Comparison of ENCODE assay signal across 9 mouse cellular contexts in genomic region chr2:28915768-28916512, GRCm38 (mm10). TPM values are rescaled to one million over a fixed set of nuclear protein-coding genes. Genes with fewer than 3 reads are reported as not detected.
A peak's percentile ranks its signal among the peaks of the same experiment; 100 is the strongest.
DNase-seq lines count a peak whose midpoint lies in the region; ATAC-seq and TF ChIP-seq lines count a peak whose summit lies in the region.
"Had no signal": no experiment of that assay in that cellular context is flagged by ENCODE, and none has a peak within 500 bp of the region (broad histone marks: within the 10 kb centered on the region; RNA-seq: fewer than 3 reads in every experiment).

No protein-coding gene starts in this region.

- no peaks in the 10 kb centered on the region; a peak in 1 of 4 replicates for H3K4me1 ChIP-seq in heart, embryonic 14.5 days (ENCODE audit: control insufficient read depth in 2 of 2, insufficient read depth in 2 of 2, low read length in 2 of 2)

- 1% methylated on average over 48 of the region's 50 CpGs for WGBS in heart, embryonic 14.5 days

- TF ChIP-seq CTCF in Patski (IDR thresholded peaks at IDR 0.05), result no peak

- CTCF ChIA-PET in Patski (lab: Charles Lee), result no interaction called here

- DNase-seq in Patski (ENCODE audit: low read depth, low spot score), result no peak
- DNase-seq in cerebellum, adult 18-20 months, result peak; percentile 53 to 66
- DNase-seq in kidney, postnatal 10 days, result peak; percentile 93
- peak; percentile 72 to 88 for DNase-seq in spleen, postnatal 4 days (ENCODE audit: low spot score in 2 of 2)
- DNase-seq in frontal cortex, postnatal 25 days (ENCODE audit: low spot score in 2 of 2), result no peak
- no peak for DNase-seq in left cerebral cortex, adult 18-20 months (ENCODE audit: low spot score in 2 of 2)

- H3K9me3 ChIP-seq in heart, embryonic 14.5 days (ENCODE audit: control insufficient read depth, low read length), result no peaks in the 10 kb centered on the region

- H3K36me3 ChIP-seq in heart, embryonic 14.5 days (ENCODE audit: control insufficient read depth, insufficient read depth, low read length), result no peaks in the 10 kb centered on the region

- H3K4me2 ChIP-seq in heart, embryonic 14.5 days (ENCODE audit: low read length), result no peak overlapping the region

- peak; percentile 47 for ATAC-seq in Patski
- ATAC-seq in heart, embryonic 14.5 days (ENCODE audit: insufficient number of reproducible peaks, insufficient read depth, low FRiP score, low read depth), result 0 out of 2 replicates have a peak, but pooled peaks have one; percentile 50
- ATAC-seq in megakaryocyte progenitor cell, adult 5-6 weeks (replicated peaks; ENCODE audit: poor library complexity), result peak; percentile 89

- POLR2A ChIA-PET in Patski (lab: Charles Lee), result interaction anchor here (1.1 kb wide), 1 partner anchor 51 kb away, joined by 3 read pairs; no protein-coding TSS in a partner anchor

- H3K4me3 ChIP-seq in heart, embryonic 14.5 days (ENCODE audit: control insufficient read depth in 1 of 2, insufficient read depth in 1 of 2, low read depth in 1 of 2, low read length in 2 of 2), result no peak overlapping the region; a peak in 1 of 4 replicates
- H3K4me3 ChIP-seq: erythroblast, embryonic 14.5 days had no signal

- H3K27ac ChIP-seq in heart, embryonic 14.5 days (replicated peaks in 1 of 2; ENCODE audit: control insufficient read depth in 1 of 2, insufficient read depth in 1 of 2, low read depth in 2 of 2, low read length in 2 of 2), result no peak overlapping the region

- in situ Hi-C loops in Patski (cut with MboI; ENCODE audit: low pct_unique_long_range_greater_than_20kb), result no loop called here

- H3K9ac ChIP-seq in heart, embryonic 14.5 days (ENCODE audit: low read length), result no peak overlapping the region

- H3K27me3 ChIP-seq in Patski, result peaks cover 45% of the 10 kb centered on the region
- H3K27me3 ChIP-seq in heart, embryonic 14.5 days (ENCODE audit: control insufficient read depth, insufficient read depth, low read length), result peaks cover 97% of the 10 kb centered on the region

RNA-seq across cellular contexts. Expression of gene Barhl1, which starts 0.5 kb away (rescaled TPM):
- 0.04 TPM for polyA plus RNA-seq in Patski (2021)
- not detected in 2 replicates for polyA plus RNA-seq in heart, embryonic 14.5 days (2014; fragmentation: Nextera tagmentation; extraction: Ambion mirVana)
- total RNA-seq in megakaryocyte progenitor cell, adult 5-6 weeks (2015), result not detected in 2 replicates
- total RNA-seq in megakaryocyte progenitor cell, adult 5-6 weeks (2017), result 0.24 TPM in 1 of 2 replicates, not detected in the other
- total RNA-seq in left cerebral cortex, adult 18-20 months (2021), result not detected
- polyA plus RNA-seq: erythroblast, embryonic 14.5 days had no signal

Comparison
In these comparisons a context has a peak if more than half of its experiments do, and no peak if none do; other contexts are left out.
1. DNase-seq: peak in cerebellum, adult 18-20 months (2 of 2), kidney, postnatal 10 days (single experiment) and spleen, postnatal 4 days (2 of 2); none in Patski (single experiment), frontal cortex, postnatal 25 days (0 of 2) and left cerebral cortex, adult 18-20 months (0 of 2).
2. Peak in every context shown above with its lines, with median percentiles within 50 percentile points of each other: ATAC-seq.